Mouse (Mus musculus): ENCODE data around the gene Vmn1r210.
"Not testable (repeated sequence)": the region's sequence is repeated elsewhere in the genome, so short reads cannot be mapped to it uniquely, and the experiment has no call there.

Vmn1r210 gene

DNA sequence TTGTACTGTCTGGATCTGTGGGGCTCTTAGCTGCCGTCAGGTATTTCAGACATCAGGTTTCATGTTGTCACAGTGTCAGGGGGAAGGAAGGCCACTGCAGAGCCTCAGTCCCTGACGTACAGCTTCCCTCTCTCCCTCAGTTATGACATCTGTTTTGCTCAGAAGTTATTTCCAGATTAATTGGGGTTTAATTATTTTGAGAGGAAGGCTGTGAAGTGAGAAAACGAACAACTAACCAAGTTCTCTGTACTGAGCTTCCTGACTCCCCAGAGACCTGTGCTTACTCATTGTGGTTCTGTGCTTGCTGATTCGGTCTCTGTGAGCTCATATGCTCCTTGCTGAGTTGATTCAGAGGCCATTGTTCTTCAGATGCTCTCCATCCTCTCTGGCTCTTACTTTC, at the start of gene Vmn1r210:
Vmn1r210 (minus strand) TSS at position 101 of the 400 bp plus-strand sequence.
- no peak for DNase-seq (ENCODE audit: low spot score in 2 of 2)

GRCm38 (mm10) chr13:22879257-22879656, 48.1 kb upstream of the Vmn1r210 start:
- DNase-seq (ENCODE audit: low spot score in 2 of 2), result no peak

GRCm38 (mm10) chr13:22857461-22857860, 26.3 kb upstream of the Vmn1r210 start, which contains the start of gene Vmn1r211:
Gene Vmn1r211, minus strand, starts transcription at chr13:22857561.
- no peak for DNase-seq (ENCODE audit: low spot score in 2 of 2)

- no peak for DNase-seq (ENCODE audit: low spot score in 2 of 2)
Measured at GRCm38 (mm10) chr13:22854760-22855159, 23.6 kb upstream of the Vmn1r210 start.

DNA sequence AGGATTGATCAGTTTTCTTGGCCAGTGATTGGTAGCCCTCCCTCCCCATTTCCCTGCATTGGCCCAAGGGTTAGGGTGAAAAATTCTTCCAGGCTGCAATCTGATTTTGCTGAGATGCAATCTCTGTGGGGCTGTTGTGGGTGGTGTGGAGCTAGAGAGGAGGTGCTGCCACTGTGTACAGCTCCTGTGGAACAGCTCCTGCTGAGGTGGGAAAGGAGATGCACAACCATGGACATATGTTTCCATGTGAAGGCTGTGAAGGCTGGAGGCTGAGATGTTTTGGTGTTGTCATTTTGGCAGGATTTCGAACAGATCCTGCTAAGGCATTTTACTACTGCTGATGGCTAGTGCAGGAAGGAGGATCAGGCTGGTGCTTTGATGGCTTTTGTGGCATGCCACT, 15.7 kb upstream of the Vmn1r210 start:
- no peak for DNase-seq (ENCODE audit: low spot score in 2 of 2)

DNA sequence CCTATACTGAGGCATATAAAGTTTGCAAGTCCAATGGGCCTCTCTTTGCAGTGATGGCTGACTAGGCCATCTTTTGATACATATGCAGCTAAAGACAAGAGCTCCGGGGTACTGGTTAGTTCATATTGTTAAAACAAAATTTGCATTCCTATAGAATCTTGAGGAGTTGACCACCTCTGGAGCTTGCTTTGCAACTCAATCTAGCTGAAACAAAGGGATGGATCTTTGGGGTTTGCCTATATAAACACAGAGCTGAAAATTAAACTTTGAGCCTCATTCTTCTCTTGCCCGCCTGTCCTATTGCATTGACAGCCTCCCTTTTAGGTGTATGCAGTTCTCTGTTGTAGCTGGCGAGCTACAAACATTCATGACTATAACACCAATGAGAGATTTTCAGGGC, 13.2 kb upstream of the Vmn1r210 start:
- not testable (repeated sequence) for DNase-seq (ENCODE audit: low spot score in 2 of 2)

GRCm38 (mm10) chr13:22829395-22829794, 1.8 kb downstream of the Vmn1r210 start:
- DNase-seq (ENCODE audit: low spot score in 2 of 2), result peak in 1 of 2 experiments; percentile 2

- DNase-seq (ENCODE audit: low spot score in 2 of 2), result not testable (repeated sequence)
Measured at GRCm38 (mm10) chr13:22821601-22822000, 9.5 kb downstream of the Vmn1r210 start.

GRCm38 (mm10) chr13:22809582-22809981, 21.6 kb downstream of the Vmn1r210 start, which contains the start of gene Vmn1r209:
Gene Vmn1r209, minus strand, starts transcription at chr13:22809682.
- not testable (repeated sequence) for DNase-seq (ENCODE audit: low spot score in 2 of 2)

DNA sequence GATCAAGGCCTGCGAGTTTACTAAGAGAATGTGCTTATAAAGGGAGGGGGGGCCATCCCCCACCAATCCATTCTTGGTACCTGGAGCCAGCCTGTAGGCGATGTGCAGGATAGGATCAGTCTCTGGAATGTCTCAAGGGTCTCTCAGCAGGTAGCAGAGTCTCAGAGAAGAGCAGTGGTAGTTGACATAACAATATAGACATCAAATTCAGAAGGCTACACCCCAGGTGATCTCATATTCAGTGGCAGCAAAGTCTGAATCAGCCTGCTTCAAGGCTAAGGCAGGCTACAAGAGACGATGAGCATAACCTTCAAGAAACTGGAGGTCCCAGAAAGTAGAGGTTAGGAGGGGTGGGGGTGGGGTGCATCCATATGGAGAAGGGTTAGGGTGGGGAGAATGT, 43.1 kb downstream of the Vmn1r210 start:
- not testable (repeated sequence) for DNase-seq (ENCODE audit: low spot score in 2 of 2)

- DNase-seq (ENCODE audit: low spot score in 2 of 2), result not testable (repeated sequence)
Measured at GRCm38 (mm10) chr13:22784159-22784558, 47.0 kb downstream of the Vmn1r210 start.

DNA sequence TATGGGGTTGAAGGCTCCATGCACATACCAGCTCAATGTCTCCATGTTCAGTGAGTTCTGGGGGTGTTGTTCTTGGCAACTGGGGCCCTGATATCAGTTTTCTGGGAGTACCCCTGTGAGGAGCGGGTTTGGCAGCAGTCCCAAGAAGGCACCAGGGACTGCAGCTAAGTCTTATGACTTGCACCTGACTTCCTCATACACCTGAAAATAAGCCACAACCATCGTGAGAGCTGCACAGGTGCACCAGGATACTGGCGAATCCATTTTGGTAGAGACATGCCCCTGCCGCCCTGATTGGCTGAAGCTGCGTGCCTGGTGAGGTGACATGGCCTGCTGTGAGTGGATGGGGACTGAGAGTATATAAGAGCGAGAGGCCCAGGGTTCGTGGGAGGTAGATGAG, 53.8 kb downstream of the Vmn1r210 start, which contains the start of gene Vmn1r208:
Vmn1r208 (minus strand) TSS at position 101 of the 400 bp plus-strand sequence.
- DNase-seq (ENCODE audit: low spot score in 2 of 2), result not testable (repeated sequence)
